Mouse (Mus musculus): ENCODE data around the gene P2ry12. TPM values are rescaled to one million over a fixed set of nuclear protein-coding genes. Genes with fewer than 3 reads are reported as not detected.

Gene P2ry12
- polyA plus RNA-seq (2012; rRNA removed) (1.1 and 1.2 TPM in 2 replicates), polyA plus RNA-seq (2014; fragmentation: Nextera tagmentation; extraction: Ambion mirVana) (1.9 and 2.5 TPM in 2 replicates)

DNA sequence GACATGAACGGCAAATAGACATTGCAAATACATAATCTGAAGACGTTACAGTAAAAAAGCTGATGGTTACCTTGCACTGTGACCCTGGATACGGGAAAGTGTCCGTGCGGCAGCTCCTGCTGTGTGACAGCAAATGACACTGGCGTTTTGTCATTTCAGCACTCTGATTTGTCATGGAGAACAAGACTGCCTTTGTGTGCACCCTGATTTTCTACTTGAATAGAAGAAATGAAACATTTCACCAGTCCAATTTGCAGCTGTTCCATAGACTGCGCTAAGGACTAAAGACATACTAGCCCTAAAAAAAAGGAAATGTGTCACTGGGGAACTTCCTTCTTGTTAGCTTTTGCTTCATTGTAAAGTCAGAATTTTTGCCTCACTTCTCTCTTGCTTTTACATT lies at the start of gene P2ry12:
P2ry12 (minus strand) TSS at position 168 of the 400 bp plus-strand sequence.
- DNase-seq (ENCODE audit: low read depth in 3 of 3, low spot score in 3 of 3) (no peak), ATAC-seq (ENCODE audit: insufficient read depth) (no peak)
- no peak within 1 kb of the TSS for H3K4me2 ChIP-seq (ENCODE audit: low read depth)
- H3K9ac ChIP-seq (replicated peaks): no peak within 1 kb of the TSS
- no peak within 1 kb of the TSS for H3K4me3 ChIP-seq (ENCODE audit: insufficient read depth in 1 of 2, low read depth in 2 of 2, low read length in 2 of 2)
- no peaks in the 10 kb centered on the region for H3K36me3 ChIP-seq (replicated peaks; ENCODE audit: control insufficient read depth, insufficient read depth, low read depth)
- H3K27me3 ChIP-seq (ENCODE audit: control insufficient read depth, insufficient read depth, low read length): no peaks in the 10 kb centered on the region
- no peaks in the 10 kb centered on the region for H3K9me3 ChIP-seq (ENCODE audit: control insufficient read depth, low read length)
- WGBS (ENCODE audit: insufficient replicate concordance): 73% methylated on average over 7 of the region's 7 CpGs
- H3K27ac ChIP-seq: no peak within 1 kb of the TSS
- TF ChIP-seq EP300 (IDR thresholded peaks at IDR 0.05; ENCODE audit: low read depth) (no peak), CTCF (IDR thresholded peaks at IDR 0.05; ENCODE audit: low read depth) (no peak)
- no peaks in the 10 kb centered on the region for H3K4me1 ChIP-seq (replicated peaks; ENCODE audit: control insufficient read depth in 2 of 2, insufficient read depth in 2 of 2, low read length in 1 of 2)

DNA sequence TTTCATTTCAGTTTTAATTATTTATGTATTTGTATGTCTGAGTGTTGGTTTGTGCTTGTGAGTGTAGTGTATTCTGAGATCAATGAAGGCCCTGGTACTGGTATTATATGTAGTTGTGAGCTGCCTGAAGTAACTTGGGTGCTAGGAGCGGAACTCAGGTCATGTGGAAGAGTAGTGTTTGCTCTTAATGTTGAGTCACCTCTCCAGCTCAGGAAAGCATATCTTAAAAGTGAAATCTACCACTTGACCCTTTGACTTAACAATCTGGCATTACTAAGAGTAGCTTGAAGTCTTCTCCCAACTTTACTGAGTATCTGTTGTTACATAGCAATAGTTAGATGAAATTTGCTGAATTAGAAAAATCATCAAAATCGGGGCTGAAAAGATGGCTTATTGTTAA lies 42.8 kb upstream of the P2ry12 start:
- no peak overlapping the region for H3K27ac ChIP-seq
- no peak for TF ChIP-seq EP300 (IDR thresholded peaks at IDR 0.05; ENCODE audit: low read depth)
- TF ChIP-seq CTCF (IDR thresholded peaks at IDR 0.05; ENCODE audit: low read depth): no peak
- no peaks in the 10 kb centered on the region for H3K36me3 ChIP-seq (replicated peaks; ENCODE audit: control insufficient read depth, insufficient read depth, low read depth)
- no peaks in the 10 kb centered on the region for H3K9me3 ChIP-seq (ENCODE audit: control insufficient read depth, low read length)
- no peaks in the 10 kb centered on the region for H3K27me3 ChIP-seq (ENCODE audit: control insufficient read depth, insufficient read depth, low read length)
- WGBS (ENCODE audit: insufficient replicate concordance): 58% methylated on average over 2 of the region's 2 CpGs
- DNase-seq (ENCODE audit: low read depth in 3 of 3, low spot score in 3 of 3) (no peak), ATAC-seq (ENCODE audit: insufficient read depth) (no peak)
- no peak overlapping the region for H3K4me2 ChIP-seq (ENCODE audit: low read depth)
- no peak overlapping the region for H3K9ac ChIP-seq (replicated peaks)
- H3K4me1 ChIP-seq (replicated peaks; ENCODE audit: control insufficient read depth in 2 of 2, insufficient read depth in 2 of 2, low read length in 1 of 2): no peaks in the 10 kb centered on the region
- no peak overlapping the region for H3K4me3 ChIP-seq (ENCODE audit: insufficient read depth in 1 of 2, low read depth in 2 of 2, low read length in 2 of 2)

DNA sequence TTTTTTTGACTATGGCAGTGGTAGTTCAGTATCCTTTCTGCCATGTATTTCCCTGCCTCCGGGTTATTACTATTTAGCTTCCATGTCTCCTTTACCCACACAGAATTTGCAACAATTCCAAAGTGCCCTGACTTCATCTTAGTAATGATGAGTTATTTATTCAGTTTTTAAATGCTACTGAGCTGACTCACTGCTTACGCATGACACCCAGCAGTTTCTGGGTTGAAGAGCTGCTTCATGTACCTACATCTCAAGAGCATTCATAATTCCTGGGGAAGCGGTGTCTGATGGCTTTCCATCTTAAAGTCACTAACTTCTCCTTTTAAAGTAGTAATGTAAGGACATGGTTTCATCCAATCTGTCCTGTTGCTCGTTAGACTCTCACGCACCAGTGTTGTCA lies 42.3 kb upstream of the P2ry12 start:
- Histone ChIP-seq H3K27me3 (ENCODE audit: control insufficient read depth, insufficient read depth, low read length) (no peaks in the 10 kb centered on the region), H3K4me2 (ENCODE audit: low read depth) (no peak overlapping the region), H3K4me1 (replicated peaks; ENCODE audit: control insufficient read depth in 2 of 2, insufficient read depth in 2 of 2, low read length in 1 of 2) (no peaks in the 10 kb centered on the region), H3K27ac (no peak overlapping the region), H3K9me3 (ENCODE audit: control insufficient read depth, low read length) (no peaks in the 10 kb centered on the region), H3K4me3 (ENCODE audit: insufficient read depth in 1 of 2, low read depth in 2 of 2, low read length in 2 of 2) (no peak overlapping the region), H3K36me3 (replicated peaks; ENCODE audit: control insufficient read depth, insufficient read depth, low read depth) (no peaks in the 10 kb centered on the region), H3K9ac (replicated peaks) (no peak overlapping the region)
- 71% methylated on average over 5 of the region's 5 CpGs for WGBS (ENCODE audit: insufficient replicate concordance)
- ATAC-seq (ENCODE audit: insufficient read depth) (no peak), DNase-seq (ENCODE audit: low read depth in 3 of 3, low spot score in 3 of 3) (no peak)
- TF ChIP-seq EP300 (IDR thresholded peaks at IDR 0.05; ENCODE audit: low read depth): no peak
- no peak for TF ChIP-seq CTCF (IDR thresholded peaks at IDR 0.05; ENCODE audit: low read depth)

DNA sequence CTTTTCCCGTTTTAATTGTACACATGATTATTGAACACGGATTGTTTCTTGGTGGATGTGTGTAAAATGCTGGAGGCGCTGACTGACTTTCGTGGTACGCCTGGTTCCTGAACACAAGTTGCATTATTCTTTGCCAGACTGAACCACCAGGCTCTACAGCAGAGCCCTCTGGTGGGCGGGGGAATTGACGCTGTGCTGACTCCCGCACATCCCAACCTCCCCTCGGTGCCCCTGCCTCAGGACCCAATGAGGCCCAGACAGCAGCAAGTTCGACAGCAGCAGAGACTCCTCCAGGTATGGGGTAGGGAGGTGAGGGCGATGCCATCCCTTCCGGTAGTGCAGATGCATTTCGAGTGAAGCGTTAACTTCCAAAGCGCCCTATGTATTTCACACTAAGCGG lies 35.0 kb upstream of the P2ry12 start:
- WGBS (ENCODE audit: insufficient replicate concordance): 75% methylated on average over 16 of the region's 16 CpGs
- H3K9me3 ChIP-seq (ENCODE audit: control insufficient read depth, low read length): no peaks in the 10 kb centered on the region
- H3K36me3 ChIP-seq (replicated peaks; ENCODE audit: control insufficient read depth, insufficient read depth, low read depth): no peaks in the 10 kb centered on the region
- no peak overlapping the region for H3K4me3 ChIP-seq (ENCODE audit: insufficient read depth in 1 of 2, low read depth in 2 of 2, low read length in 2 of 2)
- H3K4me2 ChIP-seq (ENCODE audit: low read depth): no peak overlapping the region
- TF ChIP-seq CTCF (IDR thresholded peaks at IDR 0.05; ENCODE audit: low read depth): no peak
- no peak for TF ChIP-seq EP300 (IDR thresholded peaks at IDR 0.05; ENCODE audit: low read depth)
- no peak overlapping the region for H3K27ac ChIP-seq
- H3K4me1 ChIP-seq (replicated peaks; ENCODE audit: control insufficient read depth in 2 of 2, insufficient read depth in 2 of 2, low read length in 1 of 2): no peaks in the 10 kb centered on the region
- no peak overlapping the region for H3K9ac ChIP-seq (replicated peaks)
- DNase-seq (ENCODE audit: low read depth in 3 of 3, low spot score in 3 of 3) (no peak), ATAC-seq (ENCODE audit: insufficient read depth) (no peak)
- no peaks in the 10 kb centered on the region for H3K27me3 ChIP-seq (ENCODE audit: control insufficient read depth, insufficient read depth, low read length)

DNA sequence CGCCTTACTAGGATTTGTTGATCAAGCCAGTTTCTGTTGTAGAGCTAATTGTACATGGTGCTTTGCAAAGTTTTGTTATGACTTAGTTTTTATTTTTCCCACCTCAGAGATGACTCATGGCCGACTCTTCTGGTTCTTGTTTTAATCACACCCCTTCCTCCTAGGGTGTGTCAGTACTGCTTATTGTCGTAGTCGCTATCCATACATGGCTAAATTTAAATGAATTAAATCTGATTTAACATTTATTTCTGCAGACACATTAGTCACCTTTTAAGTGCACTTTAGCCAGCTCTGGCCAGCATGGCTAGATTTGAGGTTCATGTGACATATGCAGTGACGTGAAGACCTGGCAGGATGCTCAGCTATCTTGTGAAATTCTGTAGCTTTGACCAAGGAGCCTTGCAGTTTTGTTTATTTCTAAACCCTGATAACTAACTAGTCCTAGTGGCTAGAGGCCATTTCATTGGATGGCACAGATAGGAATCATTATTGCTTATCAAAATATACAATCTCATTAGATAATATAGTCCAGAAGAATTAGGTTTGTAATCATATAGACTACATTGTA lies 34.0 kb upstream of the P2ry12 start:
- 72% methylated on average over 5 of the region's 5 CpGs for WGBS (ENCODE audit: insufficient replicate concordance)
- Histone ChIP-seq H3K9me3 (ENCODE audit: control insufficient read depth, low read length) (no peaks in the 10 kb centered on the region), H3K27me3 (ENCODE audit: control insufficient read depth, insufficient read depth, low read length) (no peaks in the 10 kb centered on the region), H3K36me3 (replicated peaks; ENCODE audit: control insufficient read depth, insufficient read depth, low read depth) (no peaks in the 10 kb centered on the region), H3K27ac (no peak overlapping the region), H3K4me3 (ENCODE audit: insufficient read depth in 1 of 2, low read depth in 2 of 2, low read length in 2 of 2) (no peak overlapping the region), H3K4me2 (ENCODE audit: low read depth) (no peak overlapping the region), H3K4me1 (replicated peaks; ENCODE audit: control insufficient read depth in 2 of 2, insufficient read depth in 2 of 2, low read length in 1 of 2) (no peaks in the 10 kb centered on the region), H3K9ac (replicated peaks) (no peak overlapping the region)
- ATAC-seq (ENCODE audit: insufficient read depth) (no peak), DNase-seq (ENCODE audit: low read depth in 3 of 3, low spot score in 3 of 3) (no peak)
- TF ChIP-seq EP300 (IDR thresholded peaks at IDR 0.05; ENCODE audit: low read depth) (no peak), CTCF (IDR thresholded peaks at IDR 0.05; ENCODE audit: low read depth) (no peak)

Measured in liver, embryonic 14.5 days (tissue).